Mouse (Mus musculus): ENCODE measurements around the gene Cycs. TPM values are rescaled to one million over a fixed set of nuclear protein-coding genes. Genes with fewer than 3 reads are reported as not detected.

The Cycs gene
- polyA plus RNA-seq, 1 experiment = 65.5 TPM

DNA sequence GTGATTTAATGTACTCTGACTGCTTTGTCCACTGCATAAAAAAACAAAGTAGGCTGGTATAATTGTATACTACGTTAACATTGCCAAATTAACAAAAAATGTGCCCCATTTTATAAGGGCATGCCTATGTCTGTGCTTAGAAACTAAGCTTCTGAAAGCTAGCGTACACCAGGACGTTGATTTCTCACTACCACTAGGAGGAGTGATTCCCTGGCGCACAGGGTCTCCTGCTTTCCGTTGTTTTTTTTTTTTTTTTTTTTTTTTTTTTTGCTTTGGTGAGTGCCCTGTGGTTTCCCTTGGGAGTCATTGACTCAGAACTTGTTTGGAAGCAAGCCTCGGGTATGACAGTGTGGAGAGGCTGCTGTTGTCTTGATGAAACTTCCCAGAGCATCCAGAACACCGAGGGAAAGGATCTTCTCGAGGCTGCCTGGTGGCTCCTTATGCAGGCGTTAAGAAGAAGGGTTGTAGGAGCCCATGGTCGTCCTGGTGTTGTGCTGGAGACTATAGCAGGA, 27.1 kb upstream of the Cycs start:
- Histone ChIP-seq H3K79me2 (ENCODE audit: control insufficient read depth, insufficient read depth) (no peaks in the 10 kb centered on the region), H3ac (ENCODE audit: control insufficient read depth, insufficient read length, low read depth) (no peak overlapping the region), H3K4me3 (ENCODE audit: insufficient read depth, poor library complexity, severe bottlenecking) (no peak overlapping the region), H3K79me3 (ENCODE audit: low read depth) (no peaks in the 10 kb centered on the region), H3K36me3 (ENCODE audit: control insufficient read depth, insufficient read depth) (no peaks in the 10 kb centered on the region), H3K27me3 (ENCODE audit: control insufficient read depth, insufficient read depth, insufficient read length) (peaks cover 9% of the 10 kb centered on the region)
- TF ChIP-seq CTCF (IDR thresholded peaks at IDR 0.05; ENCODE audit: control insufficient read depth, insufficient read depth, insufficient read length) = no peak
- TF ChIP-seq MAX (IDR thresholded peaks at IDR 0.05) = no peak
- no peak for TF ChIP-seq USF1 (IDR thresholded peaks at IDR 0.05; ENCODE audit: low read depth)
- TF ChIP-seq MYOG (IDR thresholded peaks at IDR 0.05; ENCODE audit: control insufficient read depth, extremely low read depth, insufficient read length) = no peak
- no peak for TF ChIP-seq MYOD1 (IDR thresholded peaks at IDR 0.05; ENCODE audit: control insufficient read depth, insufficient read length, low read depth)

DNA sequence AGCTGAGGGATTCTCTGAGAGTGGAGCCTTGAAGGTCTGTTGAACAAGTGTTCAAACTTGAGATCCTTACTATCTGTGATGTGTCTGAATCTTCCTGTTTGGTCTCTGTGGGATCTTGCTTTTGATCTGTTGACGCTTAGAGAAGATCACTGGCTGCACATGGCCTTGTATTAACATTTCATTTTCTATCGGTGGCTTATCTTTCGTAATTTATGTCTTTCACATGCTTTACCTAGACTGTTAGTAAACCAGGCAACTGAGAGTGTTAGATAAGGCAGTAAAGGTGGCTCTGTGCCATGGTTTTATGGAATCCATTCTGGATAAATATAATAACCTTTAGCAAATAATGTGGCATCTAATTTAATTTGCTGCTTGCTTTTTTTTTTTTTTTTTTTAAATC, 23.9 kb upstream of the Cycs start:
- Histone ChIP-seq H3K4me3 (ENCODE audit: insufficient read depth, poor library complexity, severe bottlenecking) (no peak overlapping the region), H3K36me3 (ENCODE audit: control insufficient read depth, insufficient read depth) (no peaks in the 10 kb centered on the region), H3K79me3 (ENCODE audit: low read depth) (no peaks in the 10 kb centered on the region), H3K27me3 (ENCODE audit: control insufficient read depth, insufficient read depth, insufficient read length) (peaks cover 17% of the 10 kb centered on the region), H3ac (ENCODE audit: control insufficient read depth, insufficient read length, low read depth) (no peak overlapping the region), H3K79me2 (ENCODE audit: control insufficient read depth, insufficient read depth) (no peaks in the 10 kb centered on the region)
- no peak for TF ChIP-seq MAX (IDR thresholded peaks at IDR 0.05)
- no peak for TF ChIP-seq MYOG (IDR thresholded peaks at IDR 0.05; ENCODE audit: control insufficient read depth, extremely low read depth, insufficient read length)
- no peak for TF ChIP-seq CEBPB (IDR thresholded peaks at IDR 0.05; ENCODE audit: low read depth)
- TF ChIP-seq FOSL1 (IDR thresholded peaks at IDR 0.05; ENCODE audit: insufficient read depth, low read length, poor library complexity, severe bottlenecking) = no peak
- TF ChIP-seq MYOD1 (IDR thresholded peaks at IDR 0.05; ENCODE audit: control insufficient read depth, insufficient read length, low read depth) = no peak
- no peak for TF ChIP-seq USF1 (IDR thresholded peaks at IDR 0.05; ENCODE audit: low read depth)
- no peak for TF ChIP-seq CTCF (IDR thresholded peaks at IDR 0.05; ENCODE audit: control insufficient read depth, insufficient read depth, insufficient read length)

DNA sequence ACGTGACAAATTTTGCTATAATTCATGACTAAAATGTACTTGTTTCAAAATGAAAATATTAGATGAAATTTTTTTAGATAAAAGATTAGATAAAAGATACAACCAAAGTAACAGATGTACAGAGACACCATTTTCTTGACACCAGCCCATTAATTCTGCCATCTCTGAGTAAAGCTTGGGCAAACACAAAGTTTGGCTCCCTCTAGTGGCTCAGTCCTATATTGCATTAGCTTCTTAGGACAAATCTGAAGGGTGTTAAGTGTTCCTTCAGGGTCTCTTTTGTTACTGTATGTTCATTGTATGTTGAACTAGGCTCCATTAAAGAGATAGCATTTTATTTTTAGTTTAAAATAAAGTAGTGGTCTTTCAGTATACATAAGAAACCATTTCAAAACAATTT, 21.9 kb upstream of the Cycs start:
- Histone ChIP-seq H3K4me3 (ENCODE audit: insufficient read depth, poor library complexity, severe bottlenecking) (no peak overlapping the region), H3K36me3 (ENCODE audit: control insufficient read depth, insufficient read depth) (no peaks in the 10 kb centered on the region), H3ac (ENCODE audit: control insufficient read depth, insufficient read length, low read depth) (no peak overlapping the region), H3K79me2 (ENCODE audit: control insufficient read depth, insufficient read depth) (no peaks in the 10 kb centered on the region), H3K79me3 (ENCODE audit: low read depth) (no peaks in the 10 kb centered on the region), H3K27me3 (ENCODE audit: control insufficient read depth, insufficient read depth, insufficient read length) (peaks cover 29% of the 10 kb centered on the region)
- no peak for TF ChIP-seq MAX (IDR thresholded peaks at IDR 0.05)
- TF ChIP-seq CTCF (IDR thresholded peaks at IDR 0.05; ENCODE audit: control insufficient read depth, insufficient read depth, insufficient read length) = peak; percentile 25
- no peak for TF ChIP-seq FOSL1 (IDR thresholded peaks at IDR 0.05; ENCODE audit: insufficient read depth, low read length, poor library complexity, severe bottlenecking)
- TF ChIP-seq USF1 (IDR thresholded peaks at IDR 0.05; ENCODE audit: low read depth) = no peak

DNA sequence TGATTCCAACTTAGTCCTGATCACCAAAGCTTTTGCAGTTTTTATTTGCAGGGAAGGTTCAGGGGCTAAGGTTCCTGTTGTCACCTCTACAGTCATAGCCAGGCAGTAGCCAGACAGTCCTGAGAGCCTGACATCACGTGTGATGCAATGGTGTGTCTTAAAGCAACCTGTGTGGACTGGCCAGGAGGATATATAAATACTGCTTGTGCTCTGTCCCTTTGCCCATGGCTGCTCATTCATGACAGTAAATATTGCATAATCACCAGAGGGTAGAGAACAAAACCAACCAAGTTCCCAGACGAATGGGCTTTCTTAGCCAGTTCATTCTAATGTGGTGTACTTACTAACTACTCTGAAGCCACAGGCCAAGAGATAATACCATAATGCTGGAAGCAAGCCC, 21.1 kb upstream of the Cycs start:
- H3K79me2 ChIP-seq (ENCODE audit: control insufficient read depth, insufficient read depth) = no peaks in the 10 kb centered on the region
- peak; percentile 6 for TF ChIP-seq CEBPB (IDR thresholded peaks at IDR 0.05; ENCODE audit: low read depth)
- no peak for TF ChIP-seq MYOG (IDR thresholded peaks at IDR 0.05; ENCODE audit: control insufficient read depth, extremely low read depth, insufficient read length)
- peaks cover 29% of the 10 kb centered on the region for H3K27me3 ChIP-seq (ENCODE audit: control insufficient read depth, insufficient read depth, insufficient read length)
- H3ac ChIP-seq (ENCODE audit: control insufficient read depth, insufficient read length, low read depth) = no peak overlapping the region
- no peak overlapping the region for H3K4me3 ChIP-seq (ENCODE audit: insufficient read depth, poor library complexity, severe bottlenecking)
- no peaks in the 10 kb centered on the region for H3K36me3 ChIP-seq (ENCODE audit: control insufficient read depth, insufficient read depth)
- no peaks in the 10 kb centered on the region for H3K79me3 ChIP-seq (ENCODE audit: low read depth)

DNA sequence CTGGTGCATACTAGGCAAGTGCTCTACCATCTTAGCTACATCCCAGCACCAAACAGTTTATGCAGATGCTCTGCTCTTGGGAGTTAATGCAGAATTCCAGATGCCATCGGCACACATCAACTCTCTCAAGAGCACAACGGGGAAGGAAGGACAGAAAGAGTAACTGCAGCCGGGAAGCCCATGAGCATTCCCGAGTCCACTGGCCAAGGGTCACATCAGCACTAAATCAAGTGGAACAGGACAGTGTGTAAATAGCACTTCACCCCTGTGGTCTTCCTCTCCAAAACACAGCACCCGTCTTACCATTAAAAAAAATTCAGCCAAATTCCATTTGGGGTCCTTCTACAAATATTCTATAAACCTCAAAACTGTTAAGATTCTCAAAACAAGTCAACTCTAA, 20.0 kb upstream of the Cycs start:
- Histone ChIP-seq H3K27me3 (ENCODE audit: control insufficient read depth, insufficient read depth, insufficient read length) (peaks cover 23% of the 10 kb centered on the region), H3K36me3 (ENCODE audit: control insufficient read depth, insufficient read depth) (no peaks in the 10 kb centered on the region), H3K4me3 (ENCODE audit: insufficient read depth, poor library complexity, severe bottlenecking) (no peak overlapping the region), H3ac (ENCODE audit: control insufficient read depth, insufficient read length, low read depth) (no peak overlapping the region), H3K79me3 (ENCODE audit: low read depth) (no peaks in the 10 kb centered on the region), H3K79me2 (ENCODE audit: control insufficient read depth, insufficient read depth) (no peaks in the 10 kb centered on the region)
- no peak for TF ChIP-seq CTCF (IDR thresholded peaks at IDR 0.05; ENCODE audit: control insufficient read depth, insufficient read depth, insufficient read length)

DNA sequence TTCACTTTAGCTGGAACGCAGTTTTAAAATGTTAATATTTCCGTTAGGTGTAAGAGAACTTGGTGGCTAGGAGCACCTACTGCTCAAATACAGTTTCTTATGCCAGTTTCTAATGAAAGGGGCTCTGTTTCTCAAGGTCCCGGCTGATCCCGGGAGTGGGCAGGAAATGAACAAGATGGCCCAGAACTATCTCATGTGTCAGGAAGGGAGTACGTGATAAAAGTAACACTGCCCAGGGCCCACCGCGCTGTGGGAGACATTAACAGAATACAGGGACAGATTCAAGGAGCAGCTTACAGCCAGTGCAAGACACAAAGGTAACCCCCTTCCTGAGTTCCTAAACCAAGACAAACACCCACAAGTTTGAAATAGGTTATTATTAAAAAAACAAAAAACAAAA, 19.4 kb upstream of the Cycs start:
- H3K79me3 ChIP-seq (ENCODE audit: low read depth) = no peaks in the 10 kb centered on the region

More for the DNA sequence above, 19.4 kb upstream of the Cycs start:
- no peaks in the 10 kb centered on the region for H3K36me3 ChIP-seq (ENCODE audit: control insufficient read depth, insufficient read depth)
- H3K4me3 ChIP-seq (ENCODE audit: insufficient read depth, poor library complexity, severe bottlenecking) = no peak overlapping the region
- TF ChIP-seq CTCF (IDR thresholded peaks at IDR 0.05; ENCODE audit: control insufficient read depth, insufficient read depth, insufficient read length) (no peak), MAX (IDR thresholded peaks at IDR 0.05) (no peak), USF1 (IDR thresholded peaks at IDR 0.05; ENCODE audit: low read depth) (no peak), MYOG (IDR thresholded peaks at IDR 0.05; ENCODE audit: control insufficient read depth, extremely low read depth, insufficient read length) (no peak), CEBPB (IDR thresholded peaks at IDR 0.05; ENCODE audit: low read depth) (no peak), MYOD1 (IDR thresholded peaks at IDR 0.05; ENCODE audit: control insufficient read depth, insufficient read length, low read depth) (no peak)
- H3ac ChIP-seq (ENCODE audit: control insufficient read depth, insufficient read length, low read depth) = no peak overlapping the region
- H3K79me2 ChIP-seq (ENCODE audit: control insufficient read depth, insufficient read depth) = no peaks in the 10 kb centered on the region
- H3K27me3 ChIP-seq (ENCODE audit: control insufficient read depth, insufficient read depth, insufficient read length) = peaks cover 24% of the 10 kb centered on the region

All from C2C12 (cell line).